Mouse (Mus musculus) intestine, embryonic 14.5 days (tissue): ENCODE results near the gene Arid4b. TPM values are rescaled to one million over a fixed set of nuclear protein-coding genes. Genes with fewer than 3 reads are reported as not detected.
A peak's percentile ranks its signal among the peaks of the same experiment; 100 is the strongest.

Experiments
- ATAC-seq: fragments of 200-750 bp; cut with Nextera tagmentation; replicated peaks from 2 replicates; pipeline ENCODE4 v1.8.0; 2017; ENCODE audit warnings: low read depth, moderate number of reproducible peaks, moderate TSS enrichment, moderate library complexity; ENCODE audit not compliant: low FRiP score, low TSS enrichment
- DNase-seq: peaks from one replicate; pipeline ENCODE4 v3.0.0-alpha.2; 2018; ENCODE audit warnings: low spot score
- H3K27ac ChIP-seq: fragments of 300-500 bp; sonication (generic); 2 replicates; pipeline ENCODE4 v1.5.1; 2014; ENCODE audit warnings: low read depth, mild to moderate bottlenecking, control low read depth
- H3K27me3 ChIP-seq: fragments of 300-500 bp; sonication (generic); replicated peaks from 2 replicates; pipeline ENCODE4 v1.6.1; 2014; ENCODE audit warnings: low read length, control low read depth; ENCODE audit not compliant: control insufficient read depth, insufficient read depth
- H3K36me3 ChIP-seq: fragments of 300-500 bp; sonication (generic); 2 replicates; pipeline ENCODE4 v1.6.1; 2014; ENCODE audit warnings: low read length, control low read depth; ENCODE audit not compliant: control insufficient read depth, insufficient read depth
- H3K4me1 ChIP-seq: fragments of 300-500 bp; sonication (generic); replicated peaks from 2 replicates; pipeline ENCODE4 v1.6.1; 2014; ENCODE audit warnings: low read length, control low read depth, mixed read lengths; ENCODE audit not compliant: control insufficient read depth, insufficient read depth
- H3K4me2 ChIP-seq: fragments of 300-500 bp; sonication (generic); 2 replicates; pipeline ENCODE4 v1.6.1; 2014; ENCODE audit warnings: low read length
- H3K4me3 ChIP-seq: fragments of 300-500 bp; sonication (generic); 2 replicates; pipeline ENCODE4 v1.5.1; 2014; ENCODE audit warnings: low read depth, low read length, control low read depth, mixed read lengths
- H3K9ac ChIP-seq: fragments of 300-500 bp; sonication (generic); 2 replicates; pipeline ENCODE4 v1.6.1; 2014; ENCODE audit warnings: mild to moderate bottlenecking, low read length
- H3K9me3 ChIP-seq: fragments of 300-500 bp; sonication (generic); 2 replicates; pipeline ENCODE4 v1.6.1; 2016; ENCODE audit warnings: low read length, control low read depth; ENCODE audit not compliant: control insufficient read depth
- WGBS: fragments of 180-500 bp; shearing (Covaris S2); extraction: QIAGEN DNeasy Blood & Tissue Kit; methylation state at CpG from one replicate; pipeline ENCODE4 v1.1.7; 2014; 5-methylcytosine and 5-hydroxymethylcytosine counted together
- polyA plus RNA-seq: library from polyadenylated mRNA; unstranded; fragments of >200 nt; fragmentation: Nextera tagmentation; extraction: Ambion mirVana; gene quantifications from 2 replicates; pipeline ENCODE4 v1.2.1, GENCODE M21; 2014

The Arid4b gene
- polyA plus RNA-seq, 1 experiment from 2014 or later, result 58.4 TPM

DNA sequence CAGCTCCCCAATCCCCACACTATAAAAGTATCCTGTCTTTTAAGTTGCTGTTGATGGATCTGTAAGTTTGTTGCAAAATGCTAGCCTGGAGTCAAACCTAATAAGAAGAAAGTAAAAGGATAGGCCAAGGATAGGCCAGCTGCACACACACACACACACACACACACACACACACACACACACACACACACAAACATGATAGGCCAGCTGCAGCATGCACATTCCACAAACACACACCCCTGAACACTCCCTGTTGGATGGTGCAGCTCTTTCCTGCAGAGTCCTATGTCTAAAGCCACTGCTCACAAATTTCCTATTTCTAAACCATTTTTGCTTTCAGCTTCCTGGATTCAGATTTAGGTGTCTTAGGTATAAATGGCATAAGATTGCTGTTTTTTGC is 19.2 kb upstream of the Arid4b start:
- H3K27ac ChIP-seq, result no peak overlapping the region
- H3K4me1 ChIP-seq, result peaks cover 4% of the 10 kb centered on the region; the same call in 1 of the 2 replicates
- no peak overlapping the region for H3K9ac ChIP-seq
- no peaks in the 10 kb centered on the region for H3K27me3 ChIP-seq
- no peak overlapping the region for H3K4me3 ChIP-seq
- no peak overlapping the region for H3K4me2 ChIP-seq
- peaks cover 14% of the 10 kb centered on the region for H3K36me3 ChIP-seq
- H3K9me3 ChIP-seq, result no peaks in the 10 kb centered on the region
- DNase-seq (no peak), ATAC-seq (no peak)

- Histone ChIP-seq H3K4me3 (no peak overlapping the region), H3K9me3 (no peaks in the 10 kb centered on the region), H3K27ac (no peak overlapping the region), H3K4me2 (no peak overlapping the region), H3K27me3 (no peaks in the 10 kb centered on the region), H3K9ac (no peak overlapping the region), H3K4me1 (peaks cover 4% of the 10 kb centered on the region; the same call in 1 of the 2 replicates), H3K36me3 (peaks cover 20% of the 10 kb centered on the region)
- ATAC-seq (no peak), DNase-seq (no peak)
- WGBS, result 82% methylated on average over 2 of the region's 2 CpGs
Observed at GRCm38 (mm10) chr13:14044521-14044920, 18.5 kb upstream of the Arid4b start.

DNA sequence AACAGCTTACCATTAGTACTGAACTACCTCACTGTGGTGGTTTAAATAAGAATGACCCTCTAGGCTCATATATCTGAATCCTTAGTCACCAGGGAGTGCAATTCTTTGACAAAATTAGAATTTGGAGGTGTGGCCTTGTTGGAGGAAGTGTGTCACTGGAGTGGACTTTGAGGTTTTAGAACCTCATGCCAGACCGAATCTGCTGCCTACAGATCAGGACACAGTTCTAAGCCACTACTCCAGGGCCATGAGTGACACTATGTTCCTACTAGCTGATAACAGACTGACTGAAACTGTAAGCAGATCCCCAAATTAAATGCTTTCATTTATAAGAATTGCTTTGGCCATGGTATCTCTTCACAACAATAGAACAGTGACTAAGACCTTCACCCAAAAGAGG is 13.2 kb upstream of the Arid4b start:
- ATAC-seq (no peak), DNase-seq (no peak)
- 87% methylated on average over 1 of the region's 1 CpGs for WGBS
- no peak overlapping the region for H3K27ac ChIP-seq
- no peaks in the 10 kb centered on the region for H3K4me1 ChIP-seq
- H3K9ac ChIP-seq, result no peak overlapping the region
- H3K36me3 ChIP-seq, result peaks cover 72% of the 10 kb centered on the region
- no peak overlapping the region for H3K4me3 ChIP-seq
- H3K9me3 ChIP-seq, result no peaks in the 10 kb centered on the region
- H3K27me3 ChIP-seq, result no peaks in the 10 kb centered on the region
- no peak overlapping the region for H3K4me2 ChIP-seq

DNA sequence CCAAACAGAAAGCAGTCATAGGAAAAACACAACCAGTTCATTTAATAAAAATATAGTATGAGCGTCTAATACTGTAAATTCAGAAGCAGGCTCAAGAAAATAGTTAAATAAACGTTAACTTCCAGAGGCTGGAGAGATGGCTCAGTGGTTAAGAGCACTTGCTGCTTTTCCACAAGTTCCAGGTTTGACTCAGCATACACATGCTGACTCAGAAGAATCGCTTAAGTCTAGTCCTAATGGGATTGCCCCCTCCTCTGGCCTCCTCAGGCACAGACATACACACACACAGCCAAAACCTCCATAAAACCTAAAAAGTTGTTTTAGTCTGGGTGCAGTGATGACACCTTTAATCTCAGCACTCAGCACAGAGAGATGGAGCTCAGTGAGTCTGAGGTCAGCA is 6.2 kb upstream of the Arid4b start:
- DNase-seq, result no peak
- no peak overlapping the region for H3K9ac ChIP-seq
- H3K4me2 ChIP-seq, result no peak overlapping the region
- no peak overlapping the region for H3K27ac ChIP-seq
- peaks cover under 1% of the 10 kb centered on the region; the same call in 1 of the 2 replicates for H3K4me1 ChIP-seq
- no peaks in the 10 kb centered on the region for H3K27me3 ChIP-seq
- 93% methylated on average over 3 of the region's 3 CpGs for WGBS
- H3K9me3 ChIP-seq, result no peaks in the 10 kb centered on the region
- H3K36me3 ChIP-seq, result peaks cover 57% of the 10 kb centered on the region
- no peak overlapping the region for H3K4me3 ChIP-seq
- no peak for ATAC-seq

DNA sequence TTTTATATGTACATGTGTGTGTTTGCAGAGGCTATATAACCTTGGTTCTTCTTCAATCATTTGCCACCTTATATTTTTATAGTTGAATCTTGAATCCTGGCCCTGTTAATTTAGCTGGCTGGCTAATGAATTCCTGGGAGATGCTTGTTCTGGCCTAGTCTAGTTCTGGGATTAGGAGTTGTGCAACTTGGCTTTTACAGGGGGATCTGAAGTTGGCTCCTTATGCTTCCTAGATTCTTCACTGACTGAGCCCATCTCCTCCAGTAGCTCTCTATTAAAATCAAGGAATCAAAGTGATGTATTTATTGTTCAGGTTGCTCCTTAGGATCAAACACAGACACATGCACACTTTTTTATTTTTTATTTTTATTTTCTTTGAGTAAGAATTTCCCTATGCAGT is 3.5 kb upstream of the Arid4b start:
- no peak for DNase-seq
- Histone ChIP-seq H3K4me2 (no peak overlapping the region), H3K4me1 (peaks cover 6% of the 10 kb centered on the region), H3K9ac (no peak overlapping the region), H3K27me3 (no peaks in the 10 kb centered on the region), H3K9me3 (no peaks in the 10 kb centered on the region), H3K27ac (no peak overlapping the region), H3K4me3 (no peak overlapping the region), H3K36me3 (peaks cover 29% of the 10 kb centered on the region)
- ATAC-seq, result no peak

DNA sequence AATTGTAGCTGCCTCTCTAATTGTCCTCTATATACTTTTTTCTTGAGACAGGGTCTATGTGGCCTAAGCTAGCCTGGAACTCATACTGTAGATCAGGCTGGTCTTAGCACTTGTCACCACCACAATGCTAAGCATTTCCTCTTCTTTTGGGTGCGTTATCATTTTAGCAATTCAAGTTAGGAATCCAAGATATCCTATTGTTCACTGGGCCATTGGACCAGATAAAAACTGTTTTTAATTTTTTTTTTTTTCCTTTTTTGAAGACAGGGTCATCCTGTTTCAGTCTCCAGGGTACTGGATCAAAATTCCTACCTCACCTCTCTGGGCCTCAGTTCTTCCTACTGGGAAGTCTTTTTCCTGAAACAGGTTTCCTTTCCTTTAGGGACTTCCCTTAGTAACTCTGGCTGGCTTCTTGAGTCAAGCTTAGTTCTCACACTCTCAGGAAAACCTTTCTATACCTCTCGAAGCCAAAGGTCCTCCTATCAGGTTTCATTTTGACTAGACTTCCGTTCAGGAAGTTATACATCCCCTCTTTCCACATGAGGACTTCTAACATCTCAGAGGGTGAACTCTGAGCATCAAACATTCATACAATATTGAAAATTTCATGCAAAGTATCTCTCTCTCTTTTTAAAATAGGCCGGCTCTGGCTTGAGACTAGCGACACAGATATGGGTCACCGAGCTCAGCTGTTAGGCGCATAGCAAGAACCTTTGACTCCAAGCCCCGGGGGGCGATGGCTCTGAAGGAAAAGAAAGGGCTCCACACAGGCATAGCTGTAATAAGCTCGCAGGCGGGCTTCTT is 621 bp upstream of the Arid4b start:
- peak overlapping the region; percentile 74 for H3K4me2 ChIP-seq
- DNase-seq, result no peak
- 6% methylated on average over 11 of the region's 11 CpGs for WGBS
- H3K4me1 ChIP-seq, result peaks cover 7% of the 10 kb centered on the region
- ATAC-seq, result no peak
- H3K4me3 ChIP-seq, result peak overlapping the region; percentile 91
- peak overlapping the region; percentile 85 for H3K27ac ChIP-seq
- no peaks in the 10 kb centered on the region for H3K27me3 ChIP-seq
- H3K9ac ChIP-seq, result peak overlapping the region; percentile 77
- H3K9me3 ChIP-seq, result no peaks in the 10 kb centered on the region
- peaks cover 5% of the 10 kb centered on the region; the same call in 1 of the 2 replicates for H3K36me3 ChIP-seq

- ATAC-seq (peak; percentile 47), DNase-seq (no peak)
- under 1% methylated on average over 17 of the region's 31 CpGs for WGBS
Observed at GRCm38 (mm10) chr13:14063942-14064271, 875 bp downstream of the Arid4b start.

DNA sequence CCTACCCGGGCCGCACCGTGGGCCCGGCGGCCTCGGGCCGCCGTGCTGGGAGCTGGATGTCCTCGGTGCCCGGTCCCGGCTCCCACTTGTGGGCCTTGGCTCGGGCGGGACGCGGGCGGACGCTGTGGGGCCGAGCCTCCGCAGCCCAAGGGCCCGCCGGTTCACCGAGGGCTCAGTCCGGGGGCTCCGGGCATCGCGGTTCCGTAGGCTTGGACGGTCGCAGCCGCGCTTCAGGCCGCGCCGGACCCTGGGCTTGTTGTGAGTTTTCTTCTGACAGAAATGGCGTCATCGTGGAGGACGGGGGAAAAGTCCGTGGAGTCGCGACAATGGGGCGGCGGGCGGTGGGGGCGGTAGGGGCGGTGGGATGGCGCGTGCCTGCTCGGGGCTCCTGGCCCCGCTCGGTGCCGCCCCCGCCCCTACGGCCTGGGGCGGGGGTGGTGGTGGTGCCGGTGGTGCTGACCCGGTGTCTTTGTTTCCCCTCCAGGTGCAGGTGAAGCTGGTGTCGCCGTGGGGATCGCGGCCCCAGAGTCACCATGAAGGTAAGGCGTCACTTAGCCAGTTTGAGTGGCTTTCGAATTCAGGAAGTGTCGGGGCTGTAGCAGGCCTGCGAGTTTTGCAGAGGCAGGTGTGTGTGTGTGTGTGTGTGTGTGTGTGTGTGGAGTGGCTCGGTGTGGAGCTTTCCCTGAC is 1.5 kb downstream of the Arid4b start:
- Histone ChIP-seq H3K4me1 (peaks cover 9% of the 10 kb centered on the region), H3K27me3 (no peaks in the 10 kb centered on the region), H3K4me3 (peak overlapping the region; percentile 91), H3K36me3 (no peaks in the 10 kb centered on the region; the same call in 1 of the 2 replicates), H3K4me2 (peak overlapping the region; percentile 51), H3K9me3 (no peaks in the 10 kb centered on the region), H3K27ac (peak overlapping the region; percentile 97), H3K9ac (peak overlapping the region; percentile 87)
- DNase-seq, result peak; percentile 76
- ATAC-seq, result no peak; the same call in 1 of the 2 replicates
- WGBS, result under 1% methylated on average over 54 of the region's 65 CpGs

More at GRCm38 (mm10) chr13:14063942-14064271, 875 bp downstream of the Arid4b start:
- H3K4me1 ChIP-seq, result peaks cover 9% of the 10 kb centered on the region
- no peaks in the 10 kb centered on the region for H3K9me3 ChIP-seq
- peak overlapping the region; percentile 97 for H3K27ac ChIP-seq
- no peaks in the 10 kb centered on the region for H3K27me3 ChIP-seq
- H3K36me3 ChIP-seq, result no peaks in the 10 kb centered on the region; the same call in 1 of the 2 replicates
- H3K9ac ChIP-seq, result peak overlapping the region; percentile 87
- H3K4me3 ChIP-seq, result peak overlapping the region; percentile 91
- peak overlapping the region; percentile 51; the same call in 1 of the 2 replicates for H3K4me2 ChIP-seq
